Mouse (Mus musculus) liver, adult 2 months (tissue): ENCODE data around the gene Mypn. TPM values are rescaled to one million over a fixed set of nuclear protein-coding genes. Genes with fewer than 3 reads are reported as not detected.

Experiments
- DNase-seq: peaks from one replicate; pipeline ENCODE4 v3.0.0-alpha.2; 2011; ENCODE audit warnings: low read depth, low spot score; ENCODE audit errors: extremely low read depth
- H3K27ac ChIP-seq: fragments of 200-500 bp; replicated peaks from 2 replicates; pipeline ENCODE4 v1.5.1; 2012; ENCODE audit warnings: low read depth, mild to moderate bottlenecking, control low read depth, inconsistent platforms, low read length; ENCODE audit not compliant: insufficient read depth
- H3K27me3 ChIP-seq: fragments of 200-500 bp; 2 replicates; pipeline ENCODE4 v1.6.1; 2012; ENCODE audit warnings: mild to moderate bottlenecking, moderate library complexity, low read length, inconsistent platforms; ENCODE audit not compliant: control insufficient read depth, insufficient read depth
- H3K36me3 ChIP-seq: fragments of 200-500 bp; 2 replicates; pipeline ENCODE4 v1.6.1; 2012; ENCODE audit warnings: low read length, inconsistent platforms; ENCODE audit not compliant: control insufficient read depth, insufficient read depth
- H3K4me1 ChIP-seq: fragments of 200-500 bp; 2 replicates; pipeline ENCODE4 v1.6.1; 2011; ENCODE audit warnings: low read length; ENCODE audit not compliant: control insufficient read depth, insufficient read depth
- H3K4me3 ChIP-seq: fragments of 200-500 bp; 2 replicates; pipeline ENCODE4 v1.5.1; 2011; ENCODE audit warnings: low read depth, mild to moderate bottlenecking, control low read depth, low read length, moderate library complexity; ENCODE audit not compliant: insufficient read depth
- H3K79me2 ChIP-seq: fragments of 200-500 bp; 2 replicates; pipeline ENCODE4 v1.6.1; 2012; ENCODE audit warnings: inconsistent platforms, mild to moderate bottlenecking, low read length, moderate library complexity; ENCODE audit not compliant: control insufficient read depth, insufficient read depth
- H3K9ac ChIP-seq: fragments of 200-500 bp; 2 replicates; pipeline ENCODE4 v1.6.1; 2012; ENCODE audit warnings: low read depth, mild to moderate bottlenecking, control low read depth, inconsistent platforms, low read length
- CTCF ChIP-seq: fragments of 200-500 bp; IDR thresholded peaks from 2 replicates; pipeline ENCODE4 v1.5.1; 2011; ENCODE audit warnings: low read depth, low read length, control low read depth
- POLR2A ChIP-seq: fragments of 200-500 bp; IDR thresholded peaks from 2 replicates; pipeline ENCODE4 v1.6.1; 2011; ENCODE audit warnings: low read length, control low read depth; ENCODE audit not compliant: insufficient read depth; ENCODE audit errors: extremely low read depth
- WGBS: fragments of 180-500 bp; shearing (Covaris S2); methylation state at CpG from one replicate; pipeline ENCODE4 v1.1.7; 2018; 5-methylcytosine and 5-hydroxymethylcytosine counted together
- polyA plus RNA-seq: library from polyadenylated mRNA; depleted of rRNA; stranded (reverse); fragments of >200 nt; gene quantifications from 2 replicates; pipeline ENCODE4 v1.2.3, GENCODE M21; 2012
- total RNA-seq: library from RNA; depleted of rRNA; stranded (reverse); fragments of >200 nt; gene quantifications from 2 replicates; pipeline ENCODE4 v1.2.3, GENCODE M21; 2014

Gene Mypn
- total and polyA plus RNA-seq, 2 experiments: under 0.01 TPM; not detected in 1

GRCm38 (mm10) chr10:63157491-63157890 is 46.3 kb downstream of the Mypn start:
- H3K27ac ChIP-seq: peak overlapping the region; percentile 63

DNA sequence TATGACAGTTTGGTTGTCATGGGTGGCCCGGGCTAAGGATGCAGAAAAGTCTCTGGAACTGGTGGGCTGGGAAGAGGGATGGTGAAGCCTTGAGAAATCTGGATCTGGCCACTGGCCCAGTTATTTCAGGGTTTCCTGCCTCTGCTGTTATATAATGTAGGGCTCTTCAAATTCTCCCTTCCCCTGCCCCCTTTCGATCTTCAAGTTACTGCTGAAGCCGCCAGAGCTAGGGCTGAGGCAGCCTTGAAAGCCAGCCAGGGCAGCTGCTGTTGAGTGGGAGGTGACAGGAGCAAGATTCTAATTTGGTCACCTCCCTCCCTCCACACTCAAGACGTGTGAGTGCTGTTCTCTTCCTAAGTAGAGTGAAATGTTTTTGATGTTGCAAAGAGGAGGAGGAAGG is 46.8 kb downstream of the Mypn start:
- DNase-seq: no peak
- WGBS: 37% methylated on average over 4 of the region's 4 CpGs

More at GRCm38 (mm10) chr10:63157491-63157890, 46.3 kb downstream of the Mypn start:
- Histone ChIP-seq H3K9ac (no peak overlapping the region), H3K27me3 (no peaks in the 10 kb centered on the region), H3K4me3 (no peak overlapping the region), H3K4me1 (peaks cover 20% of the 10 kb centered on the region), H3K79me2 (no peaks in the 10 kb centered on the region), H3K36me3 (no peaks in the 10 kb centered on the region)
- no peak for TF ChIP-seq POLR2A
- TF ChIP-seq CTCF: no peak
- DNase-seq: no peak
- 91% methylated on average over 4 of the region's 4 CpGs for WGBS

DNA sequence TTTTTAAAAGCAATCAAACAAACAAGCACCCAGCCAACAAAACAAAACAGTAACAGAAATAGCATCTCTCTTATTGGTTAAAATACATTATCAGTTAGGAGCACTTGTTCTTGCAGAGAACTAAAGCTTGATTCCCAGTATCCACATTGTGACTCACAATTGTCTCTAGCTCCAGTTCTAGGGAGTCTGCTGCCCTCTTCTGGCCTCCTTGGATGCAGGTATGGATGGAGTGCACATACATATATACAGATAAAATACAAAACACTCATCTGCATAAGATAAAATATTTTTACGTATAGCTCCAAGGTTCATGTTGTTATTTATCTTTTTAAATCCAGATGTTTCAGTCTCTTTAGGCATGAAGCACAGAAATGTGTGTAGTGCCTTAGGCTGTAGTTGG is 47.4 kb downstream of the Mypn start:
- 100% methylated on average over 1 of the region's 1 CpGs for WGBS

More for the DNA sequence above, 46.8 kb downstream of the Mypn start:
- TF ChIP-seq POLR2A (no peak), CTCF (no peak)
- Histone ChIP-seq H3K4me3 (no peak overlapping the region), H3K9ac (no peak overlapping the region), H3K27me3 (no peaks in the 10 kb centered on the region), H3K27ac (peak overlapping the region; percentile 63), H3K36me3 (no peaks in the 10 kb centered on the region), H3K4me1 (peaks cover 20% of the 10 kb centered on the region), H3K79me2 (no peaks in the 10 kb centered on the region)

GRCm38 (mm10) chr10:63155668-63156350 is 47.9 kb downstream of the Mypn start:
- Histone ChIP-seq H3K27ac (peak overlapping the region; percentile 95), H3K4me1 (peaks cover 20% of the 10 kb centered on the region), H3K9ac (no peak overlapping the region), H3K4me3 (no peak overlapping the region), H3K27me3 (no peaks in the 10 kb centered on the region), H3K79me2 (no peaks in the 10 kb centered on the region), H3K36me3 (no peaks in the 10 kb centered on the region)
- TF ChIP-seq CTCF (no peak), POLR2A (no peak)
- 9% methylated on average over 4 of the region's 4 CpGs for WGBS
- DNase-seq: peak; percentile 91

More for the DNA sequence above, 47.4 kb downstream of the Mypn start:
- H3K4me3 ChIP-seq: no peak overlapping the region
- H3K27me3 ChIP-seq: no peaks in the 10 kb centered on the region
- H3K4me1 ChIP-seq: peaks cover 20% of the 10 kb centered on the region
- TF ChIP-seq POLR2A: no peak
- TF ChIP-seq CTCF: no peak
- H3K79me2 ChIP-seq: no peaks in the 10 kb centered on the region
- no peak overlapping the region for H3K9ac ChIP-seq
- DNase-seq: no peak
- no peaks in the 10 kb centered on the region for H3K36me3 ChIP-seq
- peak overlapping the region; percentile 63 for H3K27ac ChIP-seq

DNA sequence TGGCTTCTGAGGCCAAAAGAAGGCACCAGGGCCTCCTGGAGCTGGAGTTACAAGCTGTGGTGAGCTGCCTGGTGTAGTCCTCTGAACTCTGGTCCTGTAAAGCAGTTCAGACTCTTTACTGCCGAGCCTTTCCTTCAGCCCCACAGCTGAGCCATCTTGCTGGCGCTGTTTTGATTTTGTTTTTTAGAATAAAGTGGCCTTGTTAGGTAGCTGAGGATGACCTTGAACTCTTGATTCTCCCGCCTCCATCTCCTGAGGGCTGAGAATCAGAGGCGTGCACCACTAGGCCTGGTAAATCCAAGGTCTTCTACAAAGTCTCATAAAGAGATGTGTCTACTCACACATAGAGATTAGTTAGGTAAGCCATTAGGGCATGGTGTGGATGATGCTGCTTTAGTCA is 49.0 kb downstream of the Mypn start:
- Histone ChIP-seq H3K4me3 (no peak overlapping the region), H3K27ac (peak overlapping the region; percentile 95), H3K4me1 (peaks cover 20% of the 10 kb centered on the region), H3K79me2 (no peaks in the 10 kb centered on the region), H3K9ac (no peak overlapping the region), H3K27me3 (no peaks in the 10 kb centered on the region), H3K36me3 (no peaks in the 10 kb centered on the region)
- DNase-seq: no peak
- no peak for TF ChIP-seq POLR2A
- no peak for TF ChIP-seq CTCF
- 87% methylated on average over 4 of the region's 4 CpGs for WGBS

DNA sequence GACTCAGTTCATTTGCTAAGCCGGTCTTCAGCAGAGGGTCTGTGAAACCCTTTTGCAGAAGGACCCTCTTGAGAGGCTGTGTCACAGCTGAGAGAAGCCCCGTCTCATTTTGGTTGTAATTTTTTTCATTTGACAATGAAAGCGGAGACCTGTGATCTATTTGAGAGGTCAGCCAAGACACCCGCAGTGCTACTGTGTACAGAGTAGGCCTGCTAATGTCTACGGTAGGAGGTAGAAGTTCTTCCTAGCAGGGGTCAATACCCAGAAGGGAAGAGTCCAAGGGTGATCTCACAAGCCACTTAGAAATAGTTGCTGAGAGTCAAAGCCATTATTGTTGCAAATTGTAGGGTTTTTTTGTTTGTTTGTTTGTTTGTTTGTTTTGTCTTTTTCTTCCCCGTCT is 49.5 kb downstream of the Mypn start:
- Histone ChIP-seq H3K9ac (no peak overlapping the region), H3K27me3 (no peaks in the 10 kb centered on the region), H3K36me3 (no peaks in the 10 kb centered on the region), H3K27ac (peak overlapping the region; percentile 47), H3K4me1 (peaks cover 20% of the 10 kb centered on the region), H3K79me2 (no peaks in the 10 kb centered on the region), H3K4me3 (no peak overlapping the region)
- peak; percentile 86 for DNase-seq
- WGBS: 44% methylated on average over 6 of the region's 6 CpGs
- TF ChIP-seq POLR2A (no peak), CTCF (no peak)
